Mouse (Mus musculus) macrophage (primary cell): ENCODE results near the gene Ccnt1. TPM values are rescaled to one million over a fixed set of nuclear protein-coding genes. Genes with fewer than 3 reads are reported as not detected.

Experiments used
- H3K27ac ChIP-seq: fragments of 350-480 bp; formaldehyde crosslinking; 2 replicates; pipeline ENCODE4 v1.9.0; 2021
- H3K36me3 ChIP-seq: fragments of 350-480 bp; formaldehyde crosslinking; 2 replicates; pipeline ENCODE4 v1.9.0; 2021; ENCODE audit errors: inconsistent target
- H3K4me3 ChIP-seq: fragments of 350-480 bp; formaldehyde crosslinking; 2 replicates; pipeline ENCODE4 v1.9.0; 2021; ENCODE audit errors: inconsistent target
- H3K79me2 ChIP-seq: fragments of 350-480 bp; formaldehyde crosslinking; 2 replicates; pipeline ENCODE4 v1.9.0; 2021; ENCODE audit errors: inconsistent target
- WGBS: methylation state at CpG from one replicate; pipeline ENCODE4 v1.1.7; 2026; ENCODE audit warnings: inconsistent platforms; ENCODE audit not compliant: missing documents; 5-methylcytosine and 5-hydroxymethylcytosine counted together
- polyA plus RNA-seq: library from polyadenylated mRNA; stranded (reverse); fragments of 250-400 nt; gene quantifications from 3 replicates; pipeline ENCODE4 v1.2.4, GENCODE M21; 2018; ENCODE audit warnings: inconsistent platforms

Ccnt1 gene
- polyA plus RNA-seq, 1 experiment from 2014 or later, result 15.6 TPM

DNA sequence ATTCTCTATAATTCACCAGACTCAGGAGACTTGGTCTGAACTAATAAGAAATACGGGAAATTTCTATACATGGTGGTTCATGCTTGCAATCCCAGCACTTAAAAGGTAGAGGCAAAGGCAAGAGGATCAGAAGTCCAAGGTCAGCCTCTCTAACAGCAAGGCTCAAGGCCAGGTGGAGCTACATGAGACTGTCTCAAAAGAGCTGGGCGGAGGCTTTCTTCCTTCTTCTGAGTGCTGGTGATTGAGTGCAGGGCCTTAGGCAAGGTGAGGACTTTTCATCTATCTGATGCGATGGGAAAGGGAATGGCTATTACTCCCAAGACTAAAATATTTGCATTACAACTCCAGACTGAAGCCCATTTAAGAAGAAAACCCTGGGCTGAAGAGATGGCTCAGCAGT lies 25.6 kb downstream of the Ccnt1 start:
- peaks cover 55% of the 10 kb centered on the region for H3K36me3 ChIP-seq
- no peak overlapping the region for H3K4me3 ChIP-seq
- WGBS, result 100% methylated on average over 3 of the region's 3 CpGs
- H3K79me2 ChIP-seq, result peaks cover 81% of the 10 kb centered on the region
- H3K27ac ChIP-seq, result no peak overlapping the region

DNA sequence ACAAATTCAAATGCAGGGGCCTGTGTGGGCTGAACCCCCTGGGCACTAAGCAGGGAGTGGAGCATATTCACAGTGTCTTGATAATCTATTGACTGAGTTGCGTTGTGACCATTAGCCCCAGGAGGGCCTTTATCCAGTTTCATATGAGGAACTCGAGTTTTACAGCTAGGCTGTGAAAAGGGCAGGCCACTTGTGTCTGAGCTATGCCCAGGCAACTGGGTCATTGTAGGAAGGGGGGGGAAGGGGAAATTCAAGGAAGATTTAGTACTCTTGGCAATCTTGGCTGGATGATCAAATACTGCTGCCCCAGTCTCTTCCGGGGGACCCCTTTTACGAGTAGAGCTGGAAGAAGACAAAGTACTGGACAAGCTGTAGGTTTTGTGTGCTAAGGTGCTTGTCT lies 27.4 kb downstream of the Ccnt1 start:
- Histone ChIP-seq H3K4me3 (no peak overlapping the region), H3K36me3 (peaks cover 53% of the 10 kb centered on the region), H3K79me2 (peaks cover 86% of the 10 kb centered on the region), H3K27ac (no peak overlapping the region)
- WGBS, result 84% methylated on average over 4 of the region's 4 CpGs

DNA sequence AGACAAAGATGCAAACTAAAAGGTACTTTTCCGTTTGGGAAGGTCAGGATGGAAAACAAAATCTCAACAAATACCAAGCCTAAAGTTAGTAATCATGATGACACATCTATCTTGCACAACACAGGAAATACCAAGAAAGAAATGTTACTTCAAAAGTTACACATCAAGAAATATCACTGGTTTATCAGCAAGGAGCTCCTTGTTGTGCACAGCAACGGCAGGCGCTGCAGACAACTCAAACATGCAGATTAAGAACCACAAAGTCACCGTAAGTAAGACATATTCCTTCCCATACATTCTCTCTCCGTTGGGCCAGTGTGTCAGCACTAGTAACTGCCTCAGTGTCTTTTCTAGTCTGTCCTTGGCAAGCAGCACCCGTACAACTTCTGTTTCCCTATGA lies 29.7 kb downstream of the Ccnt1 start:
- Histone ChIP-seq H3K4me3 (no peak overlapping the region), H3K79me2 (peaks cover 65% of the 10 kb centered on the region), H3K36me3 (peaks cover 35% of the 10 kb centered on the region), H3K27ac (peak overlapping the region; percentile 65)
- WGBS, result 23% methylated on average over 5 of the region's 6 CpGs

DNA sequence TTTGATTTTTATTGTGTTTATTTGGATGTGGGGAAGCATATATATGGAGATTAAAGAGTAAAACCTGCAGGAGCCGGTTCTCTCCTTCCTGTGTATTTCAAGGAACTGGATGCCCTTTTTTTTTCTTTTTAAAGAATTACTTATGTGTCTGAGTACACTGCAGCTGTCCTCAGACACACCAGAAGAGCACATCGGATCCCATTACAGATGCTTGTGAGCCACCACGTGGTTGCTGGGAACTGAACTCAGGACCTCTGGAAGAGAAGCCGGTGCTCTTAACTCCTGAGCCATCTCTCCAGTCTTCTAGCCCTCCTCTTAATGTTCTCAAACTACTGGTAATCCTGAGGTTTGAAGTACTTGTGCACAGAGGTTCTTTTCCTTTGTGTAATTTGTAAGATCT lies 32.8 kb downstream of the Ccnt1 start:
- 90% methylated on average over 4 of the region's 4 CpGs for WGBS
- no peak overlapping the region for H3K27ac ChIP-seq
- no peak overlapping the region for H3K4me3 ChIP-seq
- H3K36me3 ChIP-seq, result 0 out of 2 replicates have a peak, but pooled peaks cover 5% of the 10 kb centered on the region
- H3K79me2 ChIP-seq, result peaks cover 38% of the 10 kb centered on the region

DNA sequence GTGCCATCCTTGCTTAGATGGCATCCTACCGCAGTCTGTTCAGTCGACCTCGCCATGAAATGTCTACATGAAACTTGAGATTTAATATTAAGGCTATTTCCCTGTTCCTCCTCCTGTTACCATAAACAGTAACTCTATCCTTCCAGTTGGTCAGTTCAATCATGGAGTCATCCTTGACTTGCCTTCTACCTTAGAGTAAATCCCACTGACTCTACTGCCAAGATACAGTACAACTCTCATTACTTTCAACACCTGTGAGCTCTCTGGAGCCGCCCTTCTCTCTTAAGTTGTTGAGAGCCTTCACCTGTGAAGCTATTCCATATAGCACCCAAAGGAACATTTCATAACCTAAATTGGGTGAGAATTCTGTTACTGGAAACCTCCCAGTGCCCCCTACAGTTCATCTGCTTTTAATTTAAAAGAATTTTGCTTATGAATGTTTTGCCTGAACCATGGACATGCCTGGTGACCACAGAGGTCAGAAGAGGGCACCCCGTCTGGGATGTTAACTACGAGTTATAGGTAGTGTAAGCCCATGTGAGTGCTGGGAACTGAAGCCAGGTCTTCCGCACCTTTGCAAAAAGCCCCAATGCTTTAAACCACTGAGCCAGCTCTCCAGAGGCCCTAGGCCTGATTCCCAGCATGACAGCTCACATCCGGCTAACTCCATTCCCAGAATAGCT lies 33.8 kb downstream of the Ccnt1 start:
- no peak overlapping the region for H3K27ac ChIP-seq
- 94% methylated on average over 8 of the region's 8 CpGs for WGBS
- no peak overlapping the region for H3K4me3 ChIP-seq
- H3K36me3 ChIP-seq, result 0 out of 2 replicates have a peak, but pooled peaks cover 5% of the 10 kb centered on the region
- peaks cover 38% of the 10 kb centered on the region for H3K79me2 ChIP-seq

DNA sequence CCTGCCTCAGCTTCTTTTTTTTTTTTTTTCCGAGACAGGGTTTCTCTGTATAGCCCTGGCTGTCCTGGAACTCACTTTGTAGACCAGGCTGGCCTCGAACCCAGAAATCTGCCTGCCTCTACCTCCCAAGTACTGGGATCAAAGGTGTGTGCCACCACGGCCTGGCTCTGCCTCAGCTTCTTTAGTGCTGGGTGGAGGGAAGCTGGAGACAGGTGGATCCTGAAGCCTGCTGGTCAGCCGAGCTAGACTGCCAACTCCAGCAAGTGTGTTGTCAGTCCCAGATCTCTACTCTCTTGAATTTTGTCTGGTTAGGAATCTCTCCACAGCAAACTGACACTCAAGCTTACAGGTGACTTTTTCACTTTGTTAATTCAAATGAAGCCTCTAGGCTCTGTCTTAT lies 34.8 kb downstream of the Ccnt1 start:
- no peak overlapping the region for H3K27ac ChIP-seq
- H3K79me2 ChIP-seq, result peaks cover 48% of the 10 kb centered on the region
- H3K4me3 ChIP-seq, result no peak overlapping the region
- 87% methylated on average over 4 of the region's 4 CpGs for WGBS
- peaks cover 12% of the 10 kb centered on the region; the same call in 1 of the 2 replicates for H3K36me3 ChIP-seq

DNA sequence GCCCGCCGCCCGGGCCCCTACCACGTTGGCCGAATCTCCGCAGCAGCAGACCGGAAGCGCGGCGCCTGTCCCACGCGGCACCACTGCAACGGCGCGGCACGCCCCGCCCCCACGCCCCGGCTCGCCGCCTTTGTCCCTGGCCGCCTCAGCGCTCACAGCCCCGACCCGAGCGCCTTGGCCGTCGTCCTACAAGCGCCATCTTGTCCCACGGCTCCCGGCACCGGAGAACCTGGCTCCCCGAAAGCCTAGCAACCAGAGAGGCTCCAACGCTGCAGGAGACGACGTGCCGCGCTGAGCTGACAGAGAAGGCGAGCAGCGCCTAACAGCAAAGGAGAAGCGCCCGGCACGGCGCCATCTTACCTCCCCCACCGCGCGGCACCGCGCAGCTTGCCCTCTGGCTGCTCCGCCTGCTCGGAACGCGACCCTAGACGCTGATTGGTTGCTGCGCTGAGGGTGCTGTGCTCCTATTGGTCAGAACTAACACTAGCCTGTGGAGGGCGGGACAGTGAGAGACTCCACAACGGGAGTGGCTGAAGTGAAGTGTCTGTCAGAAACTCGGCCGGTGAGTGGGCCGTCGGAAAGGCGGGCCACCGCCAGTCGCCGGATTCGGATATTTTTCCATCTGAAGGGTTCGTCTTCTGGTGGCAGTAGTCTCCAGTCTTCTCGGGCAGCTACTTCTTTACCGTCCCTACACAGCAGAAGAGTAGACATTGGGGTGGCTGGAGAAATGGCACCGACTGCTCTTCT lies 36.7 kb downstream of the Ccnt1 start, which contains the start of gene Kansl2:
Kansl2 (minus strand) TSS at position 384 of the 747 bp plus-strand sequence.
- Histone ChIP-seq H3K36me3 (peaks cover 26% of the 10 kb centered on the region; the same call in 1 of the 2 replicates), H3K4me3 (peak within 1 kb of the TSS; percentile 57), H3K27ac (peak within 1 kb of the TSS; percentile 54), H3K79me2 (peaks cover 50% of the 10 kb centered on the region)
- WGBS, result under 1% methylated on average over 69 of the region's 70 CpGs

DNA sequence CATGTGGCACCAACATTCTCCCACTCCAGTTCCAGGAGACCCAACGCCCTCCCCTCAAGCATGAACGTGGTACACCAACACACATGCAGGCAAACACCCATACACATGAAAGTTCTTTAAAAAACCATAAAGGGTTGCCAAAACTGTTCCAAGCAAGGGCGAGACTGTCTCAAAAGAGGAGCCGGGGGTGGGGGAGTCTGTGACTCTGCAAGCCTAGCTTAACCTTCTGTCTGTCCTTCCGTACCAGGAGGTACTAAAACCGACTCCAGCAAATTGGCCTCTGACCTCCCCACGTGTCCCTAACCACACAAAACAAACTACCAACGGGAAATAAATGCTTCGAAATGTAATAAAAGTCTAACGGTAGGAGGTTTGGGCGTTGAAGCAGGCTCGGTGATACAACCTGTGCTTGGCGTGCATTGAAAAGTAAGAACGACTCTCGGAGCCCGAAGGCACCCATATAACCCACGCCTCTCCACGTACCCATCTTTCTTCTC lies 37.6 kb downstream of the Ccnt1 start:
- peaks cover 28% of the 10 kb centered on the region; the same call in 1 of the 2 replicates for H3K36me3 ChIP-seq
- 3% methylated on average over 16 of the region's 18 CpGs for WGBS
- H3K4me3 ChIP-seq, result peak overlapping the region; percentile 57
- peak overlapping the region; percentile 54 for H3K27ac ChIP-seq
- peaks cover 53% of the 10 kb centered on the region for H3K79me2 ChIP-seq

DNA sequence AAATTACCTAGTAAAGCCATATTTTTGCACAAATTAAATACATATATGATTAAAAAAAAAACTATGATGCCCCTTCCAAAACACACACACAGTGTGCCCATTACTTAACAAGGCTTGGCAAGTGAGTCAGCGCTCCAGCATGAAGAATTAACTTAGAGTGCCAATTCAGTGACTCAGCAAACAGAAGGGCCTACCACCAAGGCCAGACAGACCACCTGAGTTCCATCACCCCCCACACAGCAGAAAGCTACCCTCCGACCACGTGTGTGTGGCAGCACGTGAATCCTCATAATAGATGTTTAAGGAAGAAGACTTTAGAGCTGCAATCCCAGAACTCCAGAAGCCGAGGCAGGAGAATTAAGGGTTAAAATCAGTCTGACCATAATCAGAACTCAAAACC lies 38.4 kb downstream of the Ccnt1 start:
- H3K4me3 ChIP-seq, result peak overlapping the region; percentile 57
- H3K27ac ChIP-seq, result peak overlapping the region; percentile 54
- peaks cover 61% of the 10 kb centered on the region for H3K79me2 ChIP-seq
- peaks cover 36% of the 10 kb centered on the region; the same call in 1 of the 2 replicates for H3K36me3 ChIP-seq
- 15% methylated on average over 5 of the region's 5 CpGs for WGBS

DNA sequence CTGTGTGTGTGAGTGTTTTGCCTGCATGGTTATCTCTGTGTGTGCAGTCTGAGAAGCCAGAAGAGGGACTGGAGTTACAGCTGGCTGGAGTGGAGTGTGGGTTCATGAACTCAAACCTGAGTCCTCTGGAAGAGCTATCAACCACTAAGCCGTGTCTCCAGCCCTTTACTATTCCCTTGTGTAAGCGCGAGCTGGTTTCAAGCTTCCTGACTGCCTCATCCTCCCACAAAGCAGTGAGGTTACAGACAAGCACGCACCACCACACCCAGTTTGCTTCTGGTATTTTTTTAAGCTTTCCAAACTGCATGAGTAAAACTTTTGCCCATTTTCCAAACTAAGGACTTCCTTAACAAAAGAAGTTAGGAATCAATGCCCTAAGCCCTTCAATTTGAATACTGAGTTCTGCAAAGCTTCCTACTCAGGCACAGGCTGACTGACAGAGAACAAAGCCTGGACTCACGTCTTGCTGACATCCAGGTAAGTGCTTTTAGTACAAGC lies 42.6 kb downstream of the Ccnt1 start:
- H3K36me3 ChIP-seq, result peaks cover 63% of the 10 kb centered on the region

DNA sequence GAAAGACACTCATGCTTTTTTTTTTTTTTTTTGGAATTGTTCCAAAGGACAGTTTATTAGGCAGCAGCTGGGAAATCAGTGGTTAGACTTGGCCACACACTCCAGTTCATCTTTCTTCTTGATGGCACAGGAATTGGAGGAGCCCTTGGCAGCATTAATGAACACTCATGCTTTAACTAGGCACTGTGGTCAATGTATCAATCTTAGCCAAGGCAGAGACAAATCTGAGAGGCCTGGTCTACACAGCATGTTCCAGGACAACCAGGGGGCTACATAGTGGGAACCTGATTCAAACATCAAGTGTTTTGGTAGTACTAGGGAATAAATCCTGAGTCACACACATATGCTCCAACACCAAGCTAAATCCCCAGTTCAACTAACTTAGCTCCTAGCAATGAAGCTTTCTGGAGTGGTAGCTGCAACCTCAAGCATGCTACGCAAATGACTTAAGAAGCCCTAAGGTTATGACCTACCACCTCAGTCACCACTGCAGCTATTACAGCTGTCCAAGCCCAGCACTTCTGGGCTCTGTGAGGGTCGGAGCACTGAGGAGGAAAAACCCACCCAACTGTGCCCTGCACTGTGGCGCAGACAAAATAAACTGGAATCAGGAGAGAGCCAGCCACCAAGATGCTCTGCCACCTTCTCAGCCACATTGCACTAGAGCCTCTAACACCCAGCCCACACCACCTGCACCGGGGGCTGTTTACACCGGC lies 43.5 kb downstream of the Ccnt1 start:
- Histone ChIP-seq H3K27ac (no peak overlapping the region), H3K79me2 (peaks cover 96% of the 10 kb centered on the region), H3K4me3 (no peak overlapping the region), H3K36me3 (peaks cover 72% of the 10 kb centered on the region)
- WGBS, result 93% methylated on average over 5 of the region's 5 CpGs

More for the DNA sequence above, 42.6 kb downstream of the Ccnt1 start:
- no peak overlapping the region for H3K27ac ChIP-seq
- H3K4me3 ChIP-seq, result no peak overlapping the region
- WGBS, result 96% methylated on average over 5 of the region's 5 CpGs
- H3K79me2 ChIP-seq, result peaks cover 96% of the 10 kb centered on the region

DNA sequence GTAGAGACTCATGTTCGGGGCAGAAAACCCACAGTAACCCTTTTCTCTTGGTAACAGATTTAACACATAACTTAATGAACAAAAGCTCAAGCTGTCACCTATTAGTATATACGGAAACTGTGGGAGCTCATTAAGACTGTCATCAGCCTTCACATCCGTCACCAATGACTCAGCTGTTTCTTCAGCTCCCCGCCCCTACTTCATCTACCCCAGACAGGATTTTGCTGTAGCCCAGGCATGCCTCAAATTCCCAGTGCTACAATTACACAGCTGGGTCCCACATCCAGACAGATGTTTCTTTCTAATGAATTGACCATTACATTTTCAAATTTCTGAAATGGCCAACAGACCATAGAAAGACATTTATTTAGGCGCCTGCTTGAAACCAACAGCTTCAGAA lies 44.7 kb downstream of the Ccnt1 start:
- H3K27ac ChIP-seq, result no peak overlapping the region
- H3K79me2 ChIP-seq, result peaks cover 85% of the 10 kb centered on the region
- H3K4me3 ChIP-seq, result no peak overlapping the region
- peaks cover 73% of the 10 kb centered on the region for H3K36me3 ChIP-seq
- 61% methylated on average over 5 of the region's 5 CpGs for WGBS

DNA sequence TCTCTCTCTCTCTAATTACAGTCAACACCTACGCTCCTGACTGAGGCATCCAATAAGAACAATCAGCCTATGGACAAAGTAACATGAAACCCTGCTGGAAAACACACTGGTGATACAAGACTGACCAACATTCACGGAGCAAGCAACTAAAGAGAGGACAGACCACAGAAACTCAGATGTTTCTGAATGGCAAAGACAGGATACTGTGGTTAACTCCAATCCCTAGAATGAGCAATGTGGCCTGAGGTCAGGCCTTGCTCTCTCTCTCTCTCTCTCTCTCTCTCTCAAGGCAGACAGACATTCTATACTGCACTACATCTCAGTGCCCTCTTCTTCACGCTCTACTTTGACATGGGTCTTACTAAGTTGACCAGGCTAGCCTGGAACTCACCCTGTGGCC lies 49.5 kb downstream of the Ccnt1 start:
- WGBS, result 58% methylated on average over 3 of the region's 3 CpGs
- H3K36me3 ChIP-seq, result peaks cover 49% of the 10 kb centered on the region

More for the DNA sequence above, 49.5 kb downstream of the Ccnt1 start:
- no peak overlapping the region for H3K4me3 ChIP-seq
- no peak overlapping the region for H3K27ac ChIP-seq
- peaks cover 38% of the 10 kb centered on the region; the same call in 1 of the 2 replicates for H3K79me2 ChIP-seq
